Mouse (Mus musculus) kidney, adult 2 months (tissue): ENCODE results near the gene Iglon5. TPM values are rescaled to one million over a fixed set of nuclear protein-coding genes. Genes with fewer than 3 reads are reported as not detected.

Experiments
- DNase-seq: peaks from one replicate; pipeline ENCODE4 v3.0.0; 2021
- H3K27ac ChIP-seq: fragments of 200-500 bp; 2 replicates; pipeline ENCODE4 v1.5.1; 2012; ENCODE audit warnings: low read depth, low read length, control low read depth, inconsistent platforms; ENCODE audit not compliant: insufficient read depth
- H3K27me3 ChIP-seq: fragments of 200-500 bp; replicated peaks from 2 replicates; pipeline ENCODE4 v1.6.1; 2012; ENCODE audit warnings: mild to moderate bottlenecking, moderate library complexity, low read length, inconsistent platforms; ENCODE audit not compliant: control insufficient read depth, insufficient read depth
- H3K36me3 ChIP-seq: fragments of 200-500 bp; 2 replicates; pipeline ENCODE4 v1.6.1; 2012; ENCODE audit warnings: mild to moderate bottlenecking, moderate library complexity, low read length, inconsistent platforms; ENCODE audit not compliant: control insufficient read depth, insufficient read depth
- H3K4me1 ChIP-seq: fragments of 200-500 bp; 2 replicates; pipeline ENCODE4 v1.6.1; 2011; ENCODE audit warnings: low read length; ENCODE audit not compliant: control insufficient read depth, insufficient read depth
- H3K4me3 ChIP-seq: fragments of 200-500 bp; 2 replicates; pipeline ENCODE4 v1.5.1; 2011; ENCODE audit warnings: mild to moderate bottlenecking, low read depth, low read length, control low read depth; ENCODE audit not compliant: insufficient read depth
- CTCF ChIP-seq: fragments of 200-500 bp; conservative IDR thresholded peaks from 2 replicates; pipeline ENCODE4 v1.5.1; 2011; ENCODE audit warnings: low read depth, mild to moderate bottlenecking, control low read depth, low read length, moderate library complexity, mixed read lengths; ENCODE audit not compliant: insufficient read depth, insufficient read length
- POLR2A ChIP-seq: fragments of 200-500 bp; IDR thresholded peaks from one replicate; pipeline ENCODE4 v1.6.1; 2011; ENCODE audit warnings: low read depth, low read length, control low read depth
- WGBS: fragments of 180-500 bp; shearing (Covaris S2); methylation state at CpG from one replicate; pipeline ENCODE4 v1.1.7; 2018; 5-methylcytosine and 5-hydroxymethylcytosine counted together
- polyA plus RNA-seq: library from polyadenylated mRNA; depleted of rRNA; stranded (reverse); fragments of >200 nt; gene quantifications from 2 replicates; pipeline ENCODE4 v1.2.3, GENCODE M21; 2012

Gene Iglon5
- polyA plus RNA-seq, 1 experiment, result 1.1 TPM

DNA sequence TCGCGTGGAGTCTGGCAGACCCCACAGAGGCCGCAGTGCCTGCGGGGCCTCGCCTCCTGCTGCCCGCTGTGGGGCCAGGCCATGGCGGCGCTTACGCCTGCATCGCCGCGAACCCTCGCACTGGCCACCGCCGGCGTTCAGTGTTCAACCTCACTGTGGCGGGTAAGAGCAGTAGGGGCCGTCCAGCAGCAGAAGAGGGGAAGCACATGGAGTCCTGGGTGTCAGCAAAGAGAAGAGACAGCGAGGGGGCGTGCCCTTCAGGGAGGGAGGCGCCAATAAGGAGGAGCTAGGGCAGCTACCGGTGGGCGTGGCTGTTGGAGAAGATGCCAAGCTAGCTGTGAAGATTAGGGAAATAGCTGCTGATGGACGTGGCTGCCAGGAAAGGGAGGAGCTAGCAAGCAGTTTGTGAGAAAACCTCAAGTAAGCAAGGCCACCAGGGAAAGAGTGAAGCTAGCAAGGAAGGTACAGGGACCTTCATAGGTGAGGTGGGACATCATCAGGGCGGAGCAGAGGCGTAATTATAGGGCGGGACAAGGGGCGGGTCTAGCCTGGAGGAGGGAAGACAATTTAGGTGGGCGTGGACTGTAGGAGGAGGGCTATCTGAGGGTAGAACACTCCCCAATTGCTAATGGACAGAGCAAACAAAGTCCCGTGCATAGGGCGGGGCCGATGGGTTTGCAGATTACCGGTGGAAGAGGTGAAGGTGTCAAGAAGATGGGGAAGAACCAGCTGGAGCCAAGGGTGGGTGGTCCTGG is 24.4 kb downstream of the Iglon5 start:
- Histone ChIP-seq H3K4me3 (peak overlapping the region; percentile 62), H3K27ac (peak overlapping the region; percentile 2; the same call in 1 of the 2 replicates), H3K36me3 (no peaks in the 10 kb centered on the region), H3K4me1 (no peaks in the 10 kb centered on the region), H3K27me3 (no peaks in the 10 kb centered on the region)
- TF ChIP-seq POLR2A (no peak), CTCF (no peak)
- DNase-seq, result peak; percentile 96
- 3% methylated on average over 33 of the region's 33 CpGs for WGBS

- Histone ChIP-seq H3K4me1 (no peaks in the 10 kb centered on the region), H3K27ac (no peak overlapping the region), H3K36me3 (no peaks in the 10 kb centered on the region), H3K27me3 (no peaks in the 10 kb centered on the region), H3K4me3 (peak overlapping the region; percentile 62)
- TF ChIP-seq CTCF (no peak), POLR2A (no peak)
- no peak for DNase-seq
- WGBS, result 13% methylated on average over 35 of the region's 35 CpGs
Observed at GRCm38 (mm10) chr7:43464864-43465343, 25.0 kb downstream of the Iglon5 start.

DNA sequence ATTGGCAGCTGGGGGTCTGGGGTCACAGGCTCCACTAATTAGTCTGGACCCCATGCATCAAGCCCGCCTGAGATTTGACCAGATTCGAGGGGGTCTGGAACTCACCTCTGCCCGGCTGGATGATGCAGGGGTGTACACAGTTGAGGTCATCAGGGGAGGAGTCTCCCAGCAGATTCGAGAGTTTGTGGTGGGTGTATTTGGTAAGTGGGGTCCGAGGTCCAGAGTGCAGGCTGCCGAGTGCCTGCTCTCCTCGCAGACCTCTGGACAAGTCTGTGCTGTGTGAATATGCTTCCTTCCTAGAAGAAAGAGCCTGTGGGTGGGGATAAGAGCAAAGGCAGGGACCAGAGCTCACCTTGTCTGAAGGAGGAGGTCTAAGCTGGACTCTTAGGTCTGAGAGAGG is 25.9 kb downstream of the Iglon5 start:
- no peak overlapping the region for H3K4me3 ChIP-seq
- no peak for TF ChIP-seq CTCF
- no peak for TF ChIP-seq POLR2A
- WGBS, result 77% methylated on average over 7 of the region's 7 CpGs
- no peaks in the 10 kb centered on the region for H3K4me1 ChIP-seq
- no peaks in the 10 kb centered on the region for H3K36me3 ChIP-seq
- peak; percentile 38 for DNase-seq
- no peak overlapping the region for H3K27ac ChIP-seq
- no peaks in the 10 kb centered on the region for H3K27me3 ChIP-seq

DNA sequence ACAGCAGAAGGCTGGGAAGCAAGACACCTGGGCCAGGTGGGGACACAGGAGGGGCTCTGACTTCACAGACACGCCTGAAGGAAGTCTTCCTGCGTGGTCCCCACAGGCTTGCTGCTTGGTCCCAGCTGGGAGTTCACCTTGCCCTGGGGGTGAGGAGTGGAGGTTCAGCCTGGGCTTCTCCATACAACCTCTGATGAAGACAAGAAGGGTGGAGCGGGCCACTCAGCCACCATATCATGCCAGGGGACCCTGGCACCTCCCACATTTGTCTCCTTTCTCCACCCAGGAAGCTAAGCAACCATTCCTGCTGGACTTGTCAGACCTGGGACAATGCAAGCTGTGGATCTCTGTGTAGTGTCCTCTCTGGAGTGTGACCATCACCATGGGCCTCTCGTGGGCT is 27.0 kb downstream of the Iglon5 start, which contains the start of gene Vsig10l:
Gene Vsig10l, plus strand, starts transcription at position 301 of the 400 bp plus-strand sequence.
- Histone ChIP-seq H3K27me3 (no peaks in the 10 kb centered on the region), H3K4me3 (no peak within 1 kb of the TSS), H3K36me3 (no peaks in the 10 kb centered on the region), H3K27ac (no peak within 1 kb of the TSS), H3K4me1 (no peaks in the 10 kb centered on the region)
- DNase-seq, result no peak
- 77% methylated on average over 4 of the region's 4 CpGs for WGBS
- no peak for TF ChIP-seq POLR2A
- TF ChIP-seq CTCF, result no peak

DNA sequence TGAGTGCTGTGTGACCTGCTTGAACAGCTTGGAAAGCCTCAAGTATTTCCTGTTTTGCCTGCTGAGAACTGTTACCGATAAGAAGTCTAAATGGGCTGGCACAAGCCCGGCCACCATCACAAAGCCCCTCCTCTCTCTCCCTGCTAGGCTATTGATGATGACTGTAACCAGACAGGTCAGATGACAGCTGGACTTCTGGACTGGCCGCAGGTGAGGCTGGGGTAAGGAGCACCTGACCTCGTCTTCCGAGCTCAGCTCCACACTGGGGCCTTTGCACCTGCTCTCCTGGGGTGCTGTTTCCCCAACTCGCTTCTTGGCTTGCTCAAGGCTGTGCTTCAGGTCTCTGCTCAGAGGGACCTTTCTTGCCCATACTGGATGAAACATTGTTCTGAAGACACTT is 35.5 kb downstream of the Iglon5 start:
- Histone ChIP-seq H3K27me3 (no peaks in the 10 kb centered on the region), H3K4me3 (no peak overlapping the region), H3K4me1 (peaks cover 27% of the 10 kb centered on the region), H3K36me3 (peaks cover 1% of the 10 kb centered on the region; the same call in 1 of the 2 replicates), H3K27ac (peak overlapping the region; percentile 52)
- DNase-seq, result peak; percentile 66
- TF ChIP-seq POLR2A (no peak), CTCF (no peak)
- 53% methylated on average over 6 of the region's 6 CpGs for WGBS

- Histone ChIP-seq H3K27ac (peak overlapping the region; percentile 52), H3K4me1 (peaks cover 29% of the 10 kb centered on the region), H3K27me3 (no peaks in the 10 kb centered on the region), H3K4me3 (no peak overlapping the region), H3K36me3 (peaks cover 1% of the 10 kb centered on the region; the same call in 1 of the 2 replicates)
- 34% methylated on average over 14 of the region's 14 CpGs for WGBS
- no peak for TF ChIP-seq CTCF
- TF ChIP-seq POLR2A, result no peak
- DNase-seq, result peak; percentile 92
Observed at GRCm38 (mm10) chr7:43453599-43454355, 36.1 kb downstream of the Iglon5 start.

- H3K4me3 ChIP-seq, result no peak overlapping the region
- no peak for DNase-seq
- TF ChIP-seq CTCF (no peak; the same call in 1 of the 2 replicates), POLR2A (no peak)
- H3K36me3 ChIP-seq, result peaks cover 1% of the 10 kb centered on the region; the same call in 1 of the 2 replicates
- WGBS, result 44% methylated on average over 4 of the region's 4 CpGs
- no peaks in the 10 kb centered on the region for H3K27me3 ChIP-seq
- H3K4me1 ChIP-seq, result peaks cover 35% of the 10 kb centered on the region
- H3K27ac ChIP-seq, result peak overlapping the region; percentile 52; the same call in 1 of the 2 replicates
Observed at GRCm38 (mm10) chr7:43452609-43453008, 37.3 kb downstream of the Iglon5 start.
